Mouse (Mus musculus) neural tube, embryonic 11.5 days (tissue): ENCODE measurements around the gene Elf4. TPM values are rescaled to one million over a fixed set of nuclear protein-coding genes. Genes with fewer than 3 reads are reported as not detected.
"Not testable (repeated sequence)": the region's sequence is repeated elsewhere in the genome, so short reads cannot be mapped to it uniquely, and the experiment has no call there.

ENCODE experiments used
- ATAC-seq: fragments of 200-750 bp; cut with Nextera tagmentation; 2 replicates; pipeline ENCODE4 v1.8.0; 2017; ENCODE audit warnings: moderate number of reproducible peaks, mild to moderate bottlenecking, moderate TSS enrichment, moderate library complexity; ENCODE audit not compliant: insufficient read depth, low FRiP score, low TSS enrichment
- DNase-seq: peaks from one replicate; pipeline ENCODE4 v3.0.0-alpha.2; 2015; ENCODE audit warnings: low spot score
- H3K27ac ChIP-seq: fragments of 300-500 bp; sonication (generic); 2 replicates; pipeline ENCODE4 v1.5.1; 2014; ENCODE audit warnings: low read depth, mild to moderate bottlenecking, low read length
- H3K27me3 ChIP-seq: fragments of 300-500 bp; sonication (generic); 2 replicates; pipeline ENCODE4 v1.6.1; 2014; ENCODE audit warnings: mild to moderate bottlenecking, low read length, mixed read lengths; ENCODE audit not compliant: control insufficient read depth, insufficient read depth
- H3K36me3 ChIP-seq: fragments of 300-500 bp; sonication (generic); 2 replicates; pipeline ENCODE4 v1.6.1; 2014; ENCODE audit warnings: mild to moderate bottlenecking, low read length, moderate library complexity, mixed read lengths; ENCODE audit not compliant: control insufficient read depth, insufficient read depth
- H3K4me1 ChIP-seq: fragments of 300-500 bp; sonication (generic); 2 replicates; pipeline ENCODE4 v1.6.1; 2014; ENCODE audit warnings: low read length, mixed read lengths; ENCODE audit not compliant: control insufficient read depth, insufficient read depth
- H3K4me2 ChIP-seq: fragments of 300-500 bp; sonication (generic); 2 replicates; pipeline ENCODE4 v1.6.1; 2014; ENCODE audit warnings: low read depth, mild to moderate bottlenecking, moderate library complexity
- H3K4me3 ChIP-seq: fragments of 300-500 bp; sonication (generic); 2 replicates; pipeline ENCODE4 v1.5.1; 2014; ENCODE audit warnings: low read depth, low read length
- H3K9ac ChIP-seq: fragments of 300-500 bp; sonication (generic); 2 replicates; pipeline ENCODE4 v1.6.1; 2014; ENCODE audit warnings: mild to moderate bottlenecking, low read length
- H3K9me3 ChIP-seq: fragments of 300-500 bp; sonication (generic); 2 replicates; pipeline ENCODE4 v1.6.1; 2016; ENCODE audit warnings: low read length; ENCODE audit not compliant: control insufficient read depth
- WGBS: fragments of 180-500 bp; shearing (Covaris S2); extraction: QIAGEN DNeasy Blood & Tissue Kit; methylation state at CpG from one replicate; pipeline ENCODE4 v1.1.7; 2014; 5-methylcytosine and 5-hydroxymethylcytosine counted together
- polyA plus RNA-seq: library from polyadenylated mRNA; unstranded; fragments of >200 nt; fragmentation: Nextera tagmentation; extraction: Ambion mirVana; gene quantifications from 2 replicates; pipeline ENCODE4 v1.2.1, GENCODE M21; 2014

Elf4 gene
- polyA plus RNA-seq, 1 experiment from 2014 or later = 2.3 TPM

GRCm38 (mm10) chrX:48449646-48450045 is 13.3 kb downstream of the Elf4 start:
- no peak overlapping the region for H3K27ac ChIP-seq
- WGBS = 22% methylated on average over 9 of the region's 10 CpGs
- no peak for ATAC-seq
- DNase-seq = no peak
- H3K9me3 ChIP-seq = no peaks in the 10 kb centered on the region
- H3K27me3 ChIP-seq = peaks cover 16% of the 10 kb centered on the region
- no peaks in the 10 kb centered on the region for H3K36me3 ChIP-seq
- H3K4me3 ChIP-seq = no peak overlapping the region
- no peak overlapping the region for H3K4me2 ChIP-seq
- H3K9ac ChIP-seq = no peak overlapping the region
- no peaks in the 10 kb centered on the region for H3K4me1 ChIP-seq

DNA sequence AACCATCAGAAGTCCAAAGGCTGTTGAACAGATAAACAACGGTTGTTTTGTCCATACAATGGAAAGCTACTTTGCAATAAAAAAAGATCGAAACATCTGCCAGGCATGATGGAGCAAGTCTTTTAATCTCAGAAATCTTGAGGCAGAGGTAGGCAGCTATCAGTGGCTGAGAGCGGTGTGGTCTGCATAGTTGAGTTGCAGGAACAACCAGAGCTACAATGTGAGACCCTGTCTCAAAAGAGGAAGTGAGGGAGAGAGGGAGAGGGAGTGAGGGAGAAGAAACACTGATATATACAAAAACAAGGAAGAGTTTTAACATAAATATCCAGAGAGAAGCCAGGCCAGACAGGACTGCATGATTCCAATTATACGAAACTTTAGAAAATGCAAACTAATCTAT is 18.3 kb downstream of the Elf4 start:
- Histone ChIP-seq H3K9me3 (no peaks in the 10 kb centered on the region), H3K36me3 (no peaks in the 10 kb centered on the region)
- no peak for ATAC-seq

GRCm38 (mm10) chrX:48441954-48442353 is 21.0 kb downstream of the Elf4 start:
- no peak overlapping the region for H3K4me2 ChIP-seq
- no peaks in the 10 kb centered on the region for H3K9me3 ChIP-seq
- 86% methylated on average over 7 of the region's 7 CpGs for WGBS
- H3K27me3 ChIP-seq = no peaks in the 10 kb centered on the region
- no peaks in the 10 kb centered on the region for H3K36me3 ChIP-seq
- ATAC-seq (no peak), DNase-seq (no peak)
- H3K4me3 ChIP-seq = no peak overlapping the region
- H3K27ac ChIP-seq = no peak overlapping the region
- H3K9ac ChIP-seq = no peak overlapping the region
- no peaks in the 10 kb centered on the region for H3K4me1 ChIP-seq

More for the DNA sequence above, 18.3 kb downstream of the Elf4 start:
- Histone ChIP-seq H3K4me2 (no peak overlapping the region), H3K9ac (no peak overlapping the region), H3K4me3 (no peak overlapping the region), H3K27ac (no peak overlapping the region), H3K4me1 (no peaks in the 10 kb centered on the region), H3K27me3 (no peaks in the 10 kb centered on the region)
- no peak for DNase-seq
- WGBS = 91% methylated on average over 4 of the region's 4 CpGs

DNA sequence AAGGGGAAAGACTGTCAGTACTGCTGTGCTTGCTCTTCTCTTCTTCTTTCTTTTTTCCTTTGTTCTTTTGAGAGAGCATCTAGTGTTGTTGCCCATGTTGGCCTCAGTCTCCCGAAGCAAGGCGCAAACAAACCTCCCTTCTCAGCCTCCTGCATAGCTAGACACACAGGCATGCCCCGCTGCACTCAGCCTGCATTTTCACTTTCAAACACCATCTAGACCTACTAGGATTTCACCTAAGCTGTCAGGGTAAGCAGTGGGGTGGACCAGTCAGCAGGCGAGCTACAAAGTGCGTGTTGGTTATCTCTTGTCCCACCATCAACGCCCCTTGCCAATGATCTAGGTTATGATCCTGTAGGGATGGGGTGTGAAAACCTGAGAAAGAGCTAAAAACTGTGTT is 21.4 kb downstream of the Elf4 start:
- ATAC-seq (no peak), DNase-seq (no peak)
- Histone ChIP-seq H3K4me1 (no peaks in the 10 kb centered on the region), H3K27ac (no peak overlapping the region), H3K4me2 (no peak overlapping the region), H3K36me3 (no peaks in the 10 kb centered on the region), H3K27me3 (no peaks in the 10 kb centered on the region), H3K9me3 (no peaks in the 10 kb centered on the region), H3K9ac (no peak overlapping the region), H3K4me3 (no peak overlapping the region)
- 92% methylated on average over 6 of the region's 6 CpGs for WGBS

DNA sequence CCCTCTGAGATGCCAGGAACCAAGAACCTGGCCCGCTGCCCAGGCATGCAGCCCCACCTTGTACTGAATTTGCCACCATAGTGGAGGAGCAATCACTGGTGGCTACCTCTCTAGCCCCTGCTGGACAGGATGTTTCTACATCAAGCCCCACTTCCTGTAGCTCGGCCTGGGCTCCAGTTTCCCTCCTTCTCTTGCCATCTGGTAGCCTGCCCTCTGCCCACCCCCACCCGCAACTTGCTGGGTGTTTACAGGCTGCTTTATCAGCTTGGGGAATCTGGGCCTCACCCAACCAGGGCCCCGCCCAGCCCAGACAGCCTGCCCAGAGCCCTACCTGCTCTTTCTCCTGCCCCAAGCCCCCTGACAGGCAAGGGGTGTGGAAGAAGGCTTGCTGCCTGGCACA is 23.9 kb downstream of the Elf4 start:
- Histone ChIP-seq H3K4me2 (no peak overlapping the region), H3K27me3 (no peaks in the 10 kb centered on the region), H3K4me3 (no peak overlapping the region), H3K27ac (no peak overlapping the region), H3K9ac (no peak overlapping the region), H3K9me3 (no peaks in the 10 kb centered on the region), H3K36me3 (no peaks in the 10 kb centered on the region), H3K4me1 (no peaks in the 10 kb centered on the region)
- no peak for ATAC-seq
- WGBS = 69% methylated on average over 4 of the region's 4 CpGs
- no peak for DNase-seq

DNA sequence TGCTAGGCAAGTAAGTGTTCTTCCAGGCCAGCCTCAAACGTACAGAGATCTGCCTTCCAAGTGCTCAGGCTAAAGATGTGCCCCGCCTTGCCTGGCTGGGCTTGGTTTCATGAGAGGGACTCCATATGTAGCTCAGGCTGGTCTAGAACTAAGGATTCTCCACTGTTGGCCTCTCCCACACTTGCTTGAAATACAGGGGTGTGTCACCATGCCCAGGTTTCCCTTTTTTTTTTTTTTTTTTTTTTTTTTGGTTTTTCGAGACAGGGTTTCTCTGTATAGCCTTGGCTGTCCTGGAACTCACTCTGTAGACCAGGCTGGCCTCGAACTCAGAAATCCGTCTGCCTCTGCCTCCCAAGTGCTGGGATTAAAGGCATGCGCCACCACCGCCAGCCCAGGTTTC is 26.9 kb downstream of the Elf4 start:
- H3K9ac ChIP-seq, H3K4me1 ChIP-seq, H3K4me2 ChIP-seq, H3K4me3 ChIP-seq, H3K27ac ChIP-seq, DNase-seq, H3K27me3 ChIP-seq, ATAC-seq, H3K9me3 ChIP-seq, H3K36me3 ChIP-seq: not testable (repeated sequence)
- 87% methylated on average over 6 of the region's 7 CpGs for WGBS

DNA sequence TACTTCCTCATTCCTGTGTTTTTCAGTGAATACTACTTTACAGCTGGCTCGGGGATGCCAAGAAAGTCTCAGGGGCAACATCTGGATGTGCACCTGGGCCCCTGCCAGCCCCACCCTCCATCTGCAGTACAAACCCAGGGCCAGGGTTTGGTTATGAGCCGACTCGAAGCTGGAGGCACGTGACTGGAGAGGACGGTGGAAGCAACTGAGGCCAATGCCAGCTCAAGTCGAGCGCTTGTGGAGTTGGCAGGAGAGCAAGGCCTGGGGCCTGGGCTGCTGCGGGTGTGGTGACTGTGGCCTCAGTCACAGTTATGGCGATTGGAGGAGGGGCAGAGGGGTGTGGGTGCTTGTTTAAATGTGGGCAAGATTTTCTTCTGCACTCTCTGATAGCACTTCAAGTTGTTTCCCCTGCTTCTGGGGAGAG is 27.4 kb downstream of the Elf4 start:
- Histone ChIP-seq H3K36me3 (no peaks in the 10 kb centered on the region), H3K27ac (no peak overlapping the region), H3K9ac (no peak overlapping the region), H3K9me3 (no peaks in the 10 kb centered on the region), H3K4me2 (no peak overlapping the region), H3K4me1 (no peaks in the 10 kb centered on the region), H3K4me3 (no peak overlapping the region), H3K27me3 (no peaks in the 10 kb centered on the region)
- 84% methylated on average over 9 of the region's 9 CpGs for WGBS
- ATAC-seq = no peak
- DNase-seq = no peak

- H3K4me1 ChIP-seq = no peaks in the 10 kb centered on the region
- H3K9me3 ChIP-seq = no peaks in the 10 kb centered on the region
- no peak overlapping the region for H3K4me2 ChIP-seq
- DNase-seq (no peak), ATAC-seq (no peak)
- no peaks in the 10 kb centered on the region for H3K27me3 ChIP-seq
- H3K4me3 ChIP-seq = no peak overlapping the region
- H3K27ac ChIP-seq = no peak overlapping the region
- 88% methylated on average over 1 of the region's 1 CpGs for WGBS
- H3K36me3 ChIP-seq = no peaks in the 10 kb centered on the region
- no peak overlapping the region for H3K9ac ChIP-seq
These were observed 28.7 kb downstream of the Elf4 start for GRCm38 (mm10) chrX:48434251-48434650.

GRCm38 (mm10) chrX:48433527-48433899 is 29.4 kb downstream of the Elf4 start:
- H3K4me3 ChIP-seq = no peak overlapping the region
- ATAC-seq (no peak), DNase-seq (no peak)
- H3K9me3 ChIP-seq = no peaks in the 10 kb centered on the region
- no peaks in the 10 kb centered on the region for H3K36me3 ChIP-seq
- H3K4me2 ChIP-seq = no peak overlapping the region
- WGBS = 42% methylated on average over 4 of the region's 6 CpGs
- H3K27me3 ChIP-seq = no peaks in the 10 kb centered on the region
- no peak overlapping the region for H3K9ac ChIP-seq
- H3K4me1 ChIP-seq = no peaks in the 10 kb centered on the region
- no peak overlapping the region for H3K27ac ChIP-seq
